Mouse (Mus musculus): Measurements from ENCODE around the gene Rae1. TPM values are rescaled to one million over a fixed set of nuclear protein-coding genes. Genes with fewer than 3 reads are reported as not detected.

Gene Rae1
- total and polyA plus RNA-seq, 2 experiments from 2014 or later = 85.3 to 116 TPM

DNA sequence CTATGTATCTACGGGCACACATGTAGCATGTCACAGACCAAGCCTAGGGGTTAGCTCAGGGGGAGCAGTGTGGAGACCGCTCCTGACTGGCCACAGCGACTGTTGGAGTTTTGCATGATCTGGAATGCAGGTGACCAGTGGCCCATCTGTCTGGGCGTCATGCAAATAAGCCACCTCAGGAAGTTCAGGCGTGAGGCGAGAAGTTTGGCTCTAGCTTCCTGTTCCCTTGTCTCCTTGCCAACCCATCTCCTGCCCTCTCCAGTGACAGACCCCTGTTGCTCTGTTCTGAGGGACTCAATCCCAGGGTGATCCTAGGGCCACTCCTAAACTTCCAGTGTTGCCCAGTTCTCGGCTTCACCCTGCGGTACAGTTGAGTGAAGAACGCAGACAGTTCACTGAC is 60.5 kb downstream of the Rae1 start:
- H3K36me3 ChIP-seq (ENCODE audit: insufficient read depth, low read length) = no peaks in the 10 kb centered on the region
- no peak for TF ChIP-seq CTCF (IDR thresholded peaks at IDR 0.05; ENCODE audit: low read depth)
- DNase-seq (ENCODE audit: low spot score) (no peak), ATAC-seq (no peak)
- H3K4me3 ChIP-seq (ENCODE audit: low read length) = no peak overlapping the region
- H3K9me3 ChIP-seq (ENCODE audit: low read length) = no peaks in the 10 kb centered on the region
- H3K9ac ChIP-seq (replicated peaks; ENCODE audit: low read length) = no peak overlapping the region
- no peaks in the 10 kb centered on the region for H3K4me1 ChIP-seq (ENCODE audit: insufficient read depth, low read length)
- WGBS = 77% methylated on average over 9 of the region's 9 CpGs
- no peaks in the 10 kb centered on the region for H3K27me3 ChIP-seq (ENCODE audit: insufficient read depth, low read length)
- H3K4me2 ChIP-seq (ENCODE audit: low read depth, low read length) = no peak overlapping the region
- H3K27ac ChIP-seq = no peak overlapping the region

GRCm38 (mm10) chr2:173061443-173062351 is 61.8 kb downstream of the Rae1 start:
- no peaks in the 10 kb centered on the region for H3K36me3 ChIP-seq (ENCODE audit: insufficient read depth, low read length)

GRCm38 (mm10) chr2:173063219-173063618 is 63.3 kb downstream of the Rae1 start:
- ATAC-seq = no peak
- no peak overlapping the region for H3K4me3 ChIP-seq (ENCODE audit: low read length)
- no peak for TF ChIP-seq CTCF (IDR thresholded peaks at IDR 0.05; ENCODE audit: low read depth)
- H3K4me2 ChIP-seq (ENCODE audit: low read depth, low read length) = no peak overlapping the region
- no peak overlapping the region for H3K9ac ChIP-seq (replicated peaks; ENCODE audit: low read length)
- no peaks in the 10 kb centered on the region for H3K4me1 ChIP-seq (ENCODE audit: insufficient read depth, low read length)
- no peak overlapping the region for H3K27ac ChIP-seq
- DNase-seq (ENCODE audit: low spot score) = no peak
- no peaks in the 10 kb centered on the region for H3K27me3 ChIP-seq (ENCODE audit: insufficient read depth, low read length)
- no peaks in the 10 kb centered on the region for H3K9me3 ChIP-seq (ENCODE audit: low read length)
- H3K36me3 ChIP-seq (ENCODE audit: insufficient read depth, low read length) = no peaks in the 10 kb centered on the region
- 38% methylated on average over 1 of the region's 1 CpGs for WGBS

More at GRCm38 (mm10) chr2:173061443-173062351, 61.8 kb downstream of the Rae1 start:
- Histone ChIP-seq H3K4me2 (ENCODE audit: low read depth, low read length) (no peak overlapping the region), H3K4me1 (ENCODE audit: insufficient read depth, low read length) (no peaks in the 10 kb centered on the region), H3K4me3 (ENCODE audit: low read length) (no peak overlapping the region), H3K27ac (no peak overlapping the region), H3K9me3 (ENCODE audit: low read length) (no peaks in the 10 kb centered on the region), H3K9ac (replicated peaks; ENCODE audit: low read length) (no peak overlapping the region), H3K27me3 (ENCODE audit: insufficient read depth, low read length) (no peaks in the 10 kb centered on the region)
- no peak for TF ChIP-seq CTCF (IDR thresholded peaks at IDR 0.05; ENCODE audit: low read depth)
- DNase-seq (ENCODE audit: low spot score) (no peak), ATAC-seq (no peak)
- WGBS = 82% methylated on average over 15 of the region's 15 CpGs

DNA sequence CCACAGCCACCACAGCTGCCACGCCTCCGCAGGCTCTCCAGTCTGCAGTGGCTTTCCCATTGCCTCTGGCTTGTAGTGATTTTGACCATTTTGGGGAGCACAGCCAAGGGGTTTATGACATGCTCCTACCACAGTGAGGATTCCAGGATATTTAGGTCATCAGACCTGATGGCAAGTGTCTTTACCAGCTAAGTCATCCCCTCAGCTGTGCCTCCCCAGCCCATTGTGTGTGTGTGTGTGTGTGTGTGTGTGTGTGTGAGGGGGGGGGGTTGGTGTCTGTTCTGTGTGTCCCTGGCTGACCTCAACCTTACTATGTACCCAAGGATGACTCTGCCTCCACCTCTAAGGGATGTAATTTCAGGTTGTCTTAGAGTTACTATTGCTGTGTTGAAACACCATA is 64.9 kb downstream of the Rae1 start:
- DNase-seq (ENCODE audit: low spot score) (no peak), ATAC-seq (no peak)
- Histone ChIP-seq H3K4me2 (ENCODE audit: low read depth, low read length) (no peak overlapping the region), H3K27ac (no peak overlapping the region), H3K4me1 (ENCODE audit: insufficient read depth, low read length) (no peaks in the 10 kb centered on the region), H3K27me3 (ENCODE audit: insufficient read depth, low read length) (no peaks in the 10 kb centered on the region), H3K36me3 (ENCODE audit: insufficient read depth, low read length) (no peaks in the 10 kb centered on the region), H3K4me3 (ENCODE audit: low read length) (no peak overlapping the region), H3K9me3 (ENCODE audit: low read length) (no peaks in the 10 kb centered on the region), H3K9ac (replicated peaks; ENCODE audit: low read length) (no peak overlapping the region)
- no peak for TF ChIP-seq CTCF (IDR thresholded peaks at IDR 0.05; ENCODE audit: low read depth)
- 89% methylated on average over 2 of the region's 2 CpGs for WGBS

Other genes with a start within 250 kb of the Rae1 start
- gene Bmp7, start 59.8 kb upstream of the Rae1 start, total RNA-seq (2014; rRNA removed) = 24.1 and 25.1 TPM in 2 replicates
- gene Bmp7, start 59.8 kb upstream of the Rae1 start, polyA plus RNA-seq (2015; fragmentation: Nextera tagmentation; extraction: Ambion mirVana) = 12.8 and 15.6 TPM in 2 replicates
- gene Spo11, start 22.4 kb upstream of the Rae1 start, total RNA-seq (2014; rRNA removed) = 0.07 and 1.0 TPM in 2 replicates
- gene Spo11, start 22.4 kb upstream of the Rae1 start, polyA plus RNA-seq (2015; fragmentation: Nextera tagmentation; extraction: Ambion mirVana) = 0.86 and 0.96 TPM in 2 replicates
- 12.6 and 17.0 TPM in 2 replicates for gene Rbm38, start 20.4 kb downstream of the Rae1 start, total RNA-seq (2014; rRNA removed)
- 9.7 and 10.3 TPM in 2 replicates for gene Rbm38, start 20.4 kb downstream of the Rae1 start, polyA plus RNA-seq (2015; fragmentation: Nextera tagmentation; extraction: Ambion mirVana)
- not detected in 2 replicates for gene Ctcfl, start 119.4 kb downstream of the Rae1 start, total RNA-seq (2014; rRNA removed)
- not detected in 2 replicates for gene Ctcfl, start 119.4 kb downstream of the Rae1 start, polyA plus RNA-seq (2015; fragmentation: Nextera tagmentation; extraction: Ambion mirVana)
- 0.21 TPM in 1 of 2 replicates, not detected in the other for gene Pck1, start 152.9 kb downstream of the Rae1 start, total RNA-seq (2014; rRNA removed)
- not detected in 2 replicates for gene Pck1, start 152.9 kb downstream of the Rae1 start, polyA plus RNA-seq (2015; fragmentation: Nextera tagmentation; extraction: Ambion mirVana)
- gene Zbp1, start 218.8 kb downstream of the Rae1 start, total RNA-seq (2014; rRNA removed) = not detected in 2 replicates
- 0.58 and 0.68 TPM in 2 replicates for gene Zbp1, start 218.8 kb downstream of the Rae1 start, polyA plus RNA-seq (2015; fragmentation: Nextera tagmentation; extraction: Ambion mirVana)